ENCODE assay signal across 29 mouse cellular contexts in the genomic region with DNA sequence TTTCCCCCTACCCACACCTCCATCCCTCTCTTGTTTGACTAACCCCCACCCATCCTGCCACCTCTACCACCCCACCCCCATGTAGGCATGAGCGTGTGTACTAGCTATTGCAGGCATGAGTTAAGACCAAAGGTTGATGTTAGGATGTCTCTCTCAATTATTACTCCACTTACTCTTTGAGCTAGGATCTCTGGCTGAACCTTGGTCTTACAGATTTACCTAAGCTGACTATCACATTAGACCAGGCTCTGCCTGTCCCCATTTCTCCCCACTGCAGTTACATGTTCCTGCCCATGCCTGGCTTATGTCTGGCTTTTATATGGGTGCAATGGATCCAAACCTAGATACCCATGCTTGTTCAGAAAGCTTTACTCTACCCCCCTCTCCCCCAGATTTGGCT. TPM values are rescaled to one million over a fixed set of nuclear protein-coding genes. Genes with fewer than 3 reads are reported as not detected.
"Had no signal": no experiment of that assay in that cellular context is flagged by ENCODE, and none has a peak within 500 bp of the region (broad histone marks: within the 10 kb centered on the region; RNA-seq: fewer than 3 reads in every experiment).

No protein-coding gene starts in this region.

- H3K4me2 ChIP-seq: limb, embryonic 13.5 days; lung, embryonic 15.5 days; midbrain, embryonic 13.5 days had no signal

- H3K9me3 ChIP-seq: limb, embryonic 13.5 days; lung, embryonic 15.5 days; midbrain, embryonic 10.5 days; midbrain, embryonic 13.5 days had no signal

- H3K27ac ChIP-seq: hindbrain, postnatal 0 days; limb, embryonic 13.5 days; lung, embryonic 15.5 days; midbrain, embryonic 10.5 days; midbrain, embryonic 13.5 days; stomach, postnatal 0 days had no signal

- H3K4me1 ChIP-seq: limb, embryonic 13.5 days; lung, embryonic 15.5 days; megakaryocyte, embryonic 14.5 days; midbrain, embryonic 10.5 days; midbrain, embryonic 13.5 days had no signal

- DNase-seq: kidney, adult 18-20 months; kidney, postnatal 4 days; left cerebral cortex, postnatal 4 days; lung, adult 18-20 months; lung, postnatal 10 days; lung, postnatal 36 days; right cerebral cortex, postnatal 14 days; right cerebral cortex, postnatal 4 days; thymus, adult 2 months; thymus, postnatal 14 days; thymus, postnatal 4 days had no signal

- H3K4me3 ChIP-seq: limb, embryonic 13.5 days; lung, embryonic 15.5 days; megakaryocyte, embryonic 14.5 days; midbrain, embryonic 10.5 days; midbrain, embryonic 13.5 days had no signal

- H3K27me3 ChIP-seq: limb, embryonic 13.5 days; lung, embryonic 15.5 days; megakaryocyte, embryonic 14.5 days; midbrain, embryonic 13.5 days had no signal

- H3K9ac ChIP-seq: limb, embryonic 13.5 days; lung, embryonic 15.5 days; midbrain, embryonic 13.5 days had no signal

- ATAC-seq: hindbrain, postnatal 0 days; inflammation-experienced regulatory T-cells, adult 6 months; intestine, embryonic 16.5 days; midbrain, embryonic 13.5 days; midbrain, embryonic 16.5 days had no signal

- H3K36me3 ChIP-seq: limb, embryonic 13.5 days; lung, embryonic 15.5 days; midbrain, embryonic 10.5 days; midbrain, embryonic 13.5 days had no signal

RNA-seq across cellular contexts. Expression of a gene that starts 21.3 kb away (rescaled TPM):
- total RNA-seq: hindbrain, postnatal 0 days; layer of hippocampus, adult 18-20 months; layer of hippocampus, postnatal 14 days; left cerebral cortex, adult 8-10 months; left cerebral cortex, postnatal 14 days; left cerebral cortex, postnatal 4 days had no signal
- polyA plus RNA-seq: hindbrain, postnatal 0 days; inflammation-experienced regulatory T-cells, adult 6 months; kidney, embryonic 16.5 days; limb, embryonic 13.5 days; lung, embryonic 15.5 days; midbrain, embryonic 10.5 days; midbrain, embryonic 13.5 days; midbrain, embryonic 16.5 days; neural tube, embryonic 11.5 days; neural tube, embryonic 14.5 days; stomach, embryonic 14.5 days; stomach, postnatal 0 days; thymus, adult 2 months had no signal

RNA-seq across cellular contexts. Expression of a gene that starts 26.4 kb away (rescaled TPM):
- total RNA-seq: hindbrain, postnatal 0 days; layer of hippocampus, adult 18-20 months; layer of hippocampus, postnatal 14 days; left cerebral cortex, adult 8-10 months; left cerebral cortex, postnatal 14 days; left cerebral cortex, postnatal 4 days had no signal
- polyA plus RNA-seq: hindbrain, postnatal 0 days; inflammation-experienced regulatory T-cells, adult 6 months; intestine, embryonic 16.5 days; kidney, embryonic 16.5 days; limb, embryonic 13.5 days; lung, embryonic 15.5 days; midbrain, embryonic 10.5 days; midbrain, embryonic 13.5 days; midbrain, embryonic 16.5 days; neural tube, embryonic 11.5 days; neural tube, embryonic 14.5 days; stomach, embryonic 14.5 days had no signal
